Mouse (Mus musculus): ENCODE measurements around the gene Hdac5.
"Not testable (repeated sequence)": the region's sequence is repeated elsewhere in the genome, so short reads cannot be mapped to it uniquely, and the experiment has no call there.

The Hdac5 gene

GRCm38 (mm10) chr11:102188980-102189379 lies 41.0 kb downstream of the Hdac5 start:
- no peak for DNase-seq (ENCODE audit: extremely low read depth, insufficient read length, low spot score)

GRCm38 (mm10) chr11:102186235-102186634 lies 43.7 kb downstream of the Hdac5 start:
- DNase-seq (ENCODE audit: extremely low read depth, insufficient read length, low spot score): no peak

DNA sequence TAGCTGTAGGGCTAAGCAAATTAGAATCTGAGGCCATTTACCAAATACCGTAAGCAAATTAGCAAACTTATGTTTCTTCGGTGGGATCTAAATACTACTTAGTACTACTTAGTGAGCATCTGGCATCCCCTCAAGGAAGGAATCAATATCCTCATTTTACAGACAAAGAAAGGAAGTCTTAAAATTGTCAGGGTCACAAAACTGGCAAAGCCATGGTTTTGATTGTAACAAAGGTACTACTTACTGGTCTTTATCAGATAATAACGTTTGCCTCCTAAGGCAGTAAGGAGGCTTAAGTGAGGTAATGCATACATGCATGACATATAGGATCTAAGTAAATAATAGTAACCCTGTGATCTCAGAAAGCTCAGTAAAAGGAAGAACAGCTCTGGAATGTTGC lies 44.3 kb downstream of the Hdac5 start:
- no peak for DNase-seq (ENCODE audit: extremely low read depth, insufficient read length, low spot score)

DNA sequence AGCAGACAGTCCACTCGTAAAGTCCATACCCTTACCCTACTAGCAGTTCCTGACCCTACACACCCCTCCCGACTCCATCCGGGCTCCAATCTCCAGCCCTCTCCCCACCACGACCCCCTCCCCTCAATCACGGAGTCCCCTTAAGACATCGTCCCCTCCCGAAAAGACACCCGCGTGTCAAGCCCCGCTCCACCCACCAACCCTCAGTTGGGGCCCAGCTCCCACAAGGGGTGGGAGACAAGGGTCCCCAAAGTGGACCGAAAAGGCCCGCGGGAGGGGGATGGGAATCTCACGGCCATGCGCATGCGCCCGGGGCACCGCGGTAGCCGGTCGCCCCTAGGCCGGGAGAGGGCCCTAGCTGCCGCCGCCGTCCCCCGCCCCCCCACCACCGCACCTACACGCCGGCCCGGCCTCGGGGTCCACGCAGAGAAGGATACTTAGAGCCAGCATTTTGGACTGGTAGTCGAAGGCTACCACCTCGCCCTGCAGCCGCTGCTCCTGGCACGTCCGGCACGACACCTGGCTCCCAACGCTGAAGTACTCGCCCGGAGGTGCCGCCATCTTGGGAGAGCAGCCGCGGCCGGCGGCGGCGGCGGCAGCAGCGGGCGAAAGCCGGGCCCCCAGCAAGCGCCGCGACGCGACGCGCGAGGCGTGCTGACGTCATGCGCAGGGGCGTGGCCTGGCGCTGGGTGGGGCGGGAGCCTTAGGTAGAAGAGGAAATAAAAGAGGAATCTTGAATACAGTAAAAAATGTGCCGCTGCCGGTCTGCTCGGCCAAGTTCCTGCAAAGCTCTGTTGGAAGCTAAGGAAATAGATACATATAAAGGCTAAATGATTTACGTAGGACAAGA lies 45.1 kb downstream of the Hdac5 start, which contains the start of gene Lsm12:
Gene Lsm12, minus strand, starts transcription at position 651 of the 850 bp plus-strand sequence.
- DNase-seq (ENCODE audit: extremely low read depth, insufficient read length, low spot score): peak; percentile 97

GRCm38 (mm10) chr11:102184253-102184645 lies 45.7 kb downstream of the Hdac5 start:
- no peak for DNase-seq (ENCODE audit: extremely low read depth, insufficient read length, low spot score)

- no peak for DNase-seq (ENCODE audit: extremely low read depth, insufficient read length, low spot score)
Measured at GRCm38 (mm10) chr11:102179836-102180235, 50.1 kb downstream of the Hdac5 start.

DNA sequence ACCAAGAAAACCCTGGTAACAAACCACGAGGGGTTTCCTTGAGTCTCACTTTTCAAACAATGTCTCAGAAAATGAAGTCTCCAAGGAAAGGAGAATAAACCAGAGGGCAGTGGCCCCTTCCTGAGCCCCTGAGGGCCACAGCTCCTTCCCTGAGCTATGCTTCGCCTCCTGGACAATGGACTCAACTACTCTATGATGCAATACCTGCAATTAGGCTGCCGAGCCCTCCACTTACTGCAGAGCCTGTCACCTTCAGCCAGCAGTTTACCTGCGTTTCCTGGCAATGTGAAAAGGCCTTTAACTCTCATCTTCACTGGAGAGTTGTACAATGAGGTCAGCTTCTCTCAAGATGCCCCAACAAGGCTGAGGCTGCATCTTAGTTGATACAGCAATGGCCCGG lies 61.3 kb downstream of the Hdac5 start:
- DNase-seq (ENCODE audit: extremely low read depth, insufficient read length, low spot score): no peak

DNA sequence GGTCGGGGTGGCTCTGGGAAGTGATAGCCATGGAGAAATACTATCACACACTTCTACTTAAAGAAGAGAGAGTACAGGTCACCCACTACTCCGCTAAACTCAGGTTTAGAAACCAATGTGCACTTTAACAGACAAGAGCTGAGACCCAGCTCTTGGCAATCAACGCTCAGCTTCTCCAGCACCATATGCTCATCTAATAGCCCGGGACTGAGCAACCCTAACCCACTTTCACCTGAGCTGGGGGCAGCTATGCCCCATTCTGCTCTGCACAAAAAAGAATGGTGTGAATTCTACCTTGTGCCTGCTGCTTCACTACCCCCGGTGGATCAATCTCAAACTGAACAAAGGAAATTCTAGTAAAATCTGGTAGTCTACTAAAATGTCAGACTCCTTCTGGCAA lies 62.4 kb downstream of the Hdac5 start:
- DNase-seq (ENCODE audit: extremely low read depth, insufficient read length, low spot score): no peak

GRCm38 (mm10) chr11:102165971-102166722 lies 63.8 kb downstream of the Hdac5 start:
- no peak for DNase-seq (ENCODE audit: extremely low read depth, insufficient read length, low spot score)

- DNase-seq (ENCODE audit: extremely low read depth, insufficient read length, low spot score): no peak
Measured at GRCm38 (mm10) chr11:102159781-102160180, 70.2 kb downstream of the Hdac5 start.

DNA sequence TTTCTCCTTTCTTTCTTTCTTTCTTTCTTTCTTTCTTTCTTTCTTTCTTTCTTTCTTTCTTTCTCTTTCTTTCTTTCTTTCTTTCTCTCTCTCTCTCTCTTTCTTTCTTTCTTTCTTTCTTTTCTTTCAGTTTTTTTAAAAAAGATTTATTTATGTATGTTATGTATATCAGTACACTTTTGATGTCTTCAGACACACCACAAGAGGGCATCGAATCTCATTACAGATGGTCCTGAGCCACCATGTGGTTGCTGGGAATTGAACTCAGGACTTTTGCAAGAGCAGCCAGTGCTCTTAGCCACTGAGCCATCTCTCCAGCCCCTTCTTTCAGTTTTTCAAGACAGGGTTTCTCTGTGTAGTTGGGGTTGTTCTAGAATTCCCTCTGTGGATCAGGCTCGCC lies 71.9 kb downstream of the Hdac5 start:
- DNase-seq (ENCODE audit: extremely low read depth, insufficient read length, low spot score): not testable (repeated sequence)

- no peak for DNase-seq (ENCODE audit: extremely low read depth, insufficient read length, low spot score)
Measured at GRCm38 (mm10) chr11:102156786-102157089, 73.2 kb downstream of the Hdac5 start.

DNA sequence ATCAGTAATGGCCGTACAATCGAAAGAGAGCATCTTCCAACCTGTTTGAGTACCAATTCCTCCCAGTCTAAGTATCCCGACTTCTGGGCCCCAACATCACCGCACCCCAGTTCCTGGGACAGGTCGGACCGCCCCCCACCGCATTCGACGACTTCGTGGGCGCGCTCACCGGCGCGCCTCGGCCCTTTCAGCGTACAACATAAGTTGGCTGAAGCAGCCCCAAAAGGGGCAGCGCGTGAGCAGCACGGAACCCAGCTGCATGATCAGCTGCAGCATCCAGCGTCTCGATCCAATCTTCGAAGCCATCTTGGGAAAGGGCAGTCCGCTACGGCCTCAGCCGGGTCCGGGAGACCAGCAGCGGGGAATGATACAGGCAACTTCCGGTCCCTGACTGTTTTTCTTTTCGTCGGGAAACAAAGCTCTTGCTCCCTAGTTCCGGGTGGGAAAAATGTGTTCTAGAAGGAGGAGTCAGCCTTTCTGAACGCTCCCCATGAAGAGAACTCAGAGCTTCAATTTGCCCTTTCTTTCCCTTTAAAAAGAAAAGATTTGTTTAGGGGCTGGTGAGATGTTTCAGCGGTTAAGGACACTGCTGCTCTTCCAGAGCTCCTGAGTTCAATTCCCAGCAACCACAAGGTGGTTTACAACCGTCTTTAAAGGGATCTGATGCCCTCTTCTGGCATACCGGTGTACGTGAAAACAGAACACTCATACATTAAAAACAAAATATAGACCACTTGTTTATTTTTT lies 73.8 kb downstream of the Hdac5 start, which contains the start of gene Tmem101:
Gene Tmem101, minus strand, starts transcription at position 366 of the 747 bp plus-strand sequence.
- DNase-seq (ENCODE audit: extremely low read depth, insufficient read length, low spot score): peak; percentile 85

GRCm38 (mm10) chr11:102147213-102147989 lies 82.6 kb downstream of the Hdac5 start:
- DNase-seq (ENCODE audit: extremely low read depth, insufficient read length, low spot score): no peak

DNA sequence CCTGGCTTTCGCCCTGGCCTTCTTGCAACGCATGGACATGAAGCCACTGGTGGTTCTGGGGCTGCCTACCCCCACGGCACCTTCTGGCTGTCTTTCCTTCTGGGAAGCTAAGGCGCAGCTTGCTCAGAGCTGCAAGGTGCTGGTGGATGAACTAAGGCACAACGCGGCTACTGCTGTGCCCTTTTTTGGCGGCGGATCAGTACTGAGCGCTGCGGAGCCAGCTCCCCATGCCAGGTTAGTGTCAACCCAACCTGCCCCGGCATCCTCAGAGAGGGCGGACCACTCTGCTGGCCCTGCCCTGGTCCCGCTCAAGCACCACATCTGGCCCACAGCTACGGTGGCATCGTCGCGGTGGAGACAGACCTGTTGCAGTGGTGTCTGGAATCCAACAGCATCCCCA lies 83.4 kb downstream of the Hdac5 start:
- no peak for DNase-seq (ENCODE audit: extremely low read depth, insufficient read length, low spot score)

DNA sequence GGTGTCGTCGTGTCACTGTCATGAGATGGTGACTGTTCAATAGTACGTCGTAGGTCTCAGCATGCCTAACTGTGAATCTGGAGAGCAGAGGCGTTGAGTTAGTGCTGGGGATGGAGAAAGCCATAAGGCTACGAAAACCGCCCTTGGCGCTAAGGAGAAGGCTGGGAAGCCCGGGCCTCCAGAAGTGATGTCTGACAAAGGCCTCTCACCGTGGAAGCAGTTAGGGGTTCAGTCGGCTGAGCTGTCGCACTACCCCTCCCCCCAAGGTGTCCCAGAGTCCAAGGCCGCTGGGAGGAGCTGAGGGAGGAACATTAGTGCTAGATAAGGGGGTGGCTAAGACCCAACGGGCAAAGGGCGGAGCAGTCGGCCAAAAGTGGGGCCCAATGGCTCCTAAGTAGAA lies 84.0 kb downstream of the Hdac5 start:
- no peak for DNase-seq (ENCODE audit: extremely low read depth, insufficient read length, low spot score)

GRCm38 (mm10) chr11:102145471-102146001 lies 84.4 kb downstream of the Hdac5 start, which contains the start of gene Nags:
Gene Nags, plus strand, starts transcription at chr11:102145513.
- no peak for DNase-seq (ENCODE audit: extremely low read depth, insufficient read length, low spot score)

- DNase-seq (ENCODE audit: extremely low read depth, insufficient read length, low spot score): no peak
Measured at GRCm38 (mm10) chr11:102144957-102145470, 85.0 kb downstream of the Hdac5 start.

Data from 3134 (cell line).